Mouse (Mus musculus): Measurements from ENCODE around the gene C130026I21Rik. TPM values are rescaled to one million over a fixed set of nuclear protein-coding genes. Genes with fewer than 3 reads are reported as not detected.
"Not testable (repeated sequence)": the region's sequence is repeated elsewhere in the genome, so short reads cannot be mapped to it uniquely, and the experiment has no call there.

The C130026I21Rik gene
- polyA plus RNA-seq, 1 experiment from 2014 or later, result not detected

GRCm38 (mm10) chr1:85114078-85114477 is 156.3 kb downstream of the C130026I21Rik start:
- not testable (repeated sequence) for H3K27me3 ChIP-seq (replicated peaks; ENCODE audit: low read depth, poor library complexity, severe bottlenecking); H3K36me3 ChIP-seq (replicated peaks); H3K4me1 ChIP-seq; DNase-seq (ENCODE audit: low spot score); H3K27ac ChIP-seq (replicated peaks); H3K4me3 ChIP-seq
- H3K9me3 ChIP-seq, result peaks cover 20% of the 10 kb centered on the region
- WGBS, result 82% methylated on average over 3 of the region's 3 CpGs

GRCm38 (mm10) chr1:85112889-85113288 is 157.5 kb downstream of the C130026I21Rik start:
- H3K27me3 ChIP-seq (replicated peaks; ENCODE audit: low read depth, poor library complexity, severe bottlenecking); H3K36me3 ChIP-seq (replicated peaks); DNase-seq (ENCODE audit: low spot score); H3K4me3 ChIP-seq; H3K4me1 ChIP-seq; H3K27ac ChIP-seq (replicated peaks): not testable (repeated sequence)
- H3K9me3 ChIP-seq, result peaks cover 20% of the 10 kb centered on the region
- 69% methylated on average over 2 of the region's 5 CpGs for WGBS

GRCm38 (mm10) chr1:85112266-85112665 is 158.1 kb downstream of the C130026I21Rik start:
- not testable (repeated sequence) for H3K27me3 ChIP-seq (replicated peaks; ENCODE audit: low read depth, poor library complexity, severe bottlenecking); H3K4me3 ChIP-seq; H3K27ac ChIP-seq (replicated peaks); H3K4me1 ChIP-seq; H3K36me3 ChIP-seq (replicated peaks); DNase-seq (ENCODE audit: low spot score)
- H3K9me3 ChIP-seq, result peaks cover 17% of the 10 kb centered on the region
- 88% methylated on average over 7 of the region's 7 CpGs for whole genome bisulfite sequencing

- not testable (repeated sequence) for DNase-seq (ENCODE audit: low spot score); H3K27me3 ChIP-seq (replicated peaks; ENCODE audit: low read depth, poor library complexity, severe bottlenecking); H3K4me3 ChIP-seq; H3K27ac ChIP-seq (replicated peaks); H3K4me1 ChIP-seq; H3K36me3 ChIP-seq (replicated peaks)
- 73% methylated on average over 10 of the region's 10 CpGs for WGBS
- H3K9me3 ChIP-seq, result peaks cover 15% of the 10 kb centered on the region
Measured at GRCm38 (mm10) chr1:85111572-85111971, 158.8 kb downstream of the C130026I21Rik start.

- H3K36me3 ChIP-seq (replicated peaks); H3K4me3 ChIP-seq; H3K4me1 ChIP-seq; H3K27me3 ChIP-seq (replicated peaks; ENCODE audit: low read depth, poor library complexity, severe bottlenecking); H3K27ac ChIP-seq (replicated peaks); DNase-seq (ENCODE audit: low spot score): not testable (repeated sequence)
- WGBS, result 69% methylated on average over 3 of the region's 3 CpGs
- peaks cover 15% of the 10 kb centered on the region for H3K9me3 ChIP-seq
Measured at GRCm38 (mm10) chr1:85110876-85111275, 159.5 kb downstream of the C130026I21Rik start.

- not testable (repeated sequence) for H3K4me3 ChIP-seq; H3K36me3 ChIP-seq (replicated peaks); H3K4me1 ChIP-seq; H3K27me3 ChIP-seq (replicated peaks; ENCODE audit: low read depth, poor library complexity, severe bottlenecking); H3K27ac ChIP-seq (replicated peaks); DNase-seq (ENCODE audit: low spot score)
- peaks cover 13% of the 10 kb centered on the region for H3K9me3 ChIP-seq
- 74% methylated on average over 2 of the region's 7 CpGs for WGBS
Measured at GRCm38 (mm10) chr1:85109753-85110152, 160.6 kb downstream of the C130026I21Rik start, which contains the start of gene A530032D15Rik. A530032D15Rik (minus strand) TSS chr1:85109853.

- DNase-seq (ENCODE audit: low spot score); H3K4me3 ChIP-seq; H3K36me3 ChIP-seq (replicated peaks); H3K27ac ChIP-seq (replicated peaks); H3K9me3 ChIP-seq; H3K27me3 ChIP-seq (replicated peaks; ENCODE audit: low read depth, poor library complexity, severe bottlenecking); H3K4me1 ChIP-seq: not testable (repeated sequence)
- 72% methylated on average over 5 of the region's 6 CpGs for WGBS
Measured at GRCm38 (mm10) chr1:85106013-85106412, 164.4 kb downstream of the C130026I21Rik start.

- 82% methylated on average over 4 of the region's 4 CpGs for WGBS
- not testable (repeated sequence) for H3K9me3 ChIP-seq; H3K36me3 ChIP-seq (replicated peaks); H3K27me3 ChIP-seq (replicated peaks; ENCODE audit: low read depth, poor library complexity, severe bottlenecking); H3K4me1 ChIP-seq; DNase-seq (ENCODE audit: low spot score); H3K4me3 ChIP-seq; H3K27ac ChIP-seq (replicated peaks)
Measured at GRCm38 (mm10) chr1:85105336-85105735, 165.0 kb downstream of the C130026I21Rik start.

GRCm38 (mm10) chr1:85101754-85102153 is 168.6 kb downstream of the C130026I21Rik start:
- 90% methylated on average over 4 of the region's 4 CpGs for WGBS
- not testable (repeated sequence) for H3K27ac ChIP-seq (replicated peaks); DNase-seq (ENCODE audit: low spot score); H3K36me3 ChIP-seq (replicated peaks); H3K4me1 ChIP-seq; H3K27me3 ChIP-seq (replicated peaks; ENCODE audit: low read depth, poor library complexity, severe bottlenecking); H3K4me3 ChIP-seq; H3K9me3 ChIP-seq

GRCm38 (mm10) chr1:85099864-85100263 is 170.5 kb downstream of the C130026I21Rik start, which contains the start of gene Gm10553:
Gm10553 (plus strand) TSS chr1:85100164.
- H3K4me1 ChIP-seq; H3K9me3 ChIP-seq; DNase-seq (ENCODE audit: low spot score); H3K4me3 ChIP-seq; H3K27me3 ChIP-seq (replicated peaks; ENCODE audit: low read depth, poor library complexity, severe bottlenecking); H3K27ac ChIP-seq (replicated peaks); H3K36me3 ChIP-seq (replicated peaks): not testable (repeated sequence)
- 67% methylated on average over 1 of the region's 1 CpGs for WGBS

- H3K4me3 ChIP-seq; H3K36me3 ChIP-seq (replicated peaks); DNase-seq (ENCODE audit: low spot score); H3K27me3 ChIP-seq (replicated peaks; ENCODE audit: low read depth, poor library complexity, severe bottlenecking); H3K27ac ChIP-seq (replicated peaks); H3K9me3 ChIP-seq; H3K4me1 ChIP-seq: not testable (repeated sequence)
- 83% methylated on average over 7 of the region's 7 CpGs for WGBS
Measured at GRCm38 (mm10) chr1:85099081-85099480, 171.3 kb downstream of the C130026I21Rik start.

- H3K27ac ChIP-seq (replicated peaks); H3K4me1 ChIP-seq; H3K27me3 ChIP-seq (replicated peaks; ENCODE audit: low read depth, poor library complexity, severe bottlenecking); DNase-seq (ENCODE audit: low spot score); H3K36me3 ChIP-seq (replicated peaks); H3K4me3 ChIP-seq: not testable (repeated sequence)
- H3K9me3 ChIP-seq, result peaks cover 11% of the 10 kb centered on the region
- WGBS, result 84% methylated on average over 6 of the region's 7 CpGs
Measured at GRCm38 (mm10) chr1:85093011-85093572, 177.3 kb downstream of the C130026I21Rik start.

- not testable (repeated sequence) for H3K4me3 ChIP-seq; H3K27ac ChIP-seq (replicated peaks); H3K9me3 ChIP-seq; H3K36me3 ChIP-seq (replicated peaks); H3K27me3 ChIP-seq (replicated peaks; ENCODE audit: low read depth, poor library complexity, severe bottlenecking); H3K4me1 ChIP-seq; DNase-seq (ENCODE audit: low spot score)
- 53% methylated on average over 1 of the region's 3 CpGs for WGBS
Measured at GRCm38 (mm10) chr1:85092169-85092568, 178.2 kb downstream of the C130026I21Rik start.
